Mouse (Mus musculus) bone marrow macrophage, adult 2 months (primary cell): ENCODE measurements at regions not wholly inside any gene's neighbourhood (a gene's known extent, or its start where the extent isn't known, plus 50 kb on each side); places are given as distances from the start of the nearest gene placed in this dataset.

Experiments used
- H3K27ac ChIP-seq: 2 replicates; pipeline ENCODE4 v1.5.1; 2012; ENCODE audit warnings: low read depth, low read length; ENCODE audit not compliant: insufficient read depth
- H3K4me1 ChIP-seq: 2 replicates; pipeline ENCODE4 v1.6.1; 2012; ENCODE audit warnings: low read length; ENCODE audit not compliant: control insufficient read depth, insufficient read depth
- H3K4me3 ChIP-seq: 2 replicates; pipeline ENCODE4 v1.5.1; 2012; ENCODE audit warnings: mild to moderate bottlenecking, low read length, moderate library complexity; ENCODE audit not compliant: insufficient read depth
- CTCF ChIP-seq: IDR thresholded peaks from 2 replicates; pipeline ENCODE4 v1.5.1; 2012; ENCODE audit warnings: low read depth, mild to moderate bottlenecking, low read length, moderate library complexity
- POLR2A ChIP-seq: IDR thresholded peaks from 2 replicates; pipeline ENCODE4 v1.6.1; 2012; ENCODE audit warnings: mild to moderate bottlenecking, low read depth, low read length, borderline replicate concordance

DNA sequence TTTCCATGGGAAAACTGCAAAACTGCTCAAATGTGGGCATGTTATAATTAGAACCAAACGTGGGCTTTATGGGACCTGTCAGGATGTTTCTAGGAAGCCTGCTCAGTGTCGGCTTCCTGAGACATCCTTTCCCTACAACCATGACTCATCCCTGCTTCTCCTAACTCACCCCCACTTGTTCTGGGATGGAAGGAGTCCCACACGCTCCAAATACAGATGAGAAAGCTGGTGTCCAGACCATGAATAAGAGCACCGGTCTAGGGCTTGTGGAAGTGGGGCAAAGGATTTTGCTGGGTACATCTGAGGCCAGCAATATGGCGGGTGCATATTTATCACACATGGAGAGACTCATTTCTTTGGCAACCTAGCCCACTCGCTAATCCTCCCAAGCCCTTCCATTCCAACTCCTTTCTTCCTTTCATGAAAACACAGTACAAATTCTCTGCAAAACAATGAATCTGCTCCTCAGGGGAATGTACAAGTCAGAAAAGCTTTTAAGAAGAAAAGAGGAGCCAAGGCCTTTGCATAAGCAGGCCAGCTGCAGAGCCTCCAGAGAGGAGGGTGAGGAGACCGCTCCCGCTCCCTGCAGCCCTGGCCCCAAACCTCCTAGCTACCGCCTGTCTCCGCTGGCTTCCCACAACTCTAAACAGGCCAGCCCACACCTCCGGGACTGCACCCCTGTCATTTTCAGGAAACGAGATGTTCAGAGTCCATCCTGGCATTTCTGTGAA, 103.1 kb upstream of the Spred1 start:
- peaks cover 44% of the 10 kb centered on the region for H3K4me1 ChIP-seq
- no peak for TF ChIP-seq POLR2A
- H3K4me3 ChIP-seq, result no peak overlapping the region
- H3K27ac ChIP-seq, result peak overlapping the region; percentile 99

DNA sequence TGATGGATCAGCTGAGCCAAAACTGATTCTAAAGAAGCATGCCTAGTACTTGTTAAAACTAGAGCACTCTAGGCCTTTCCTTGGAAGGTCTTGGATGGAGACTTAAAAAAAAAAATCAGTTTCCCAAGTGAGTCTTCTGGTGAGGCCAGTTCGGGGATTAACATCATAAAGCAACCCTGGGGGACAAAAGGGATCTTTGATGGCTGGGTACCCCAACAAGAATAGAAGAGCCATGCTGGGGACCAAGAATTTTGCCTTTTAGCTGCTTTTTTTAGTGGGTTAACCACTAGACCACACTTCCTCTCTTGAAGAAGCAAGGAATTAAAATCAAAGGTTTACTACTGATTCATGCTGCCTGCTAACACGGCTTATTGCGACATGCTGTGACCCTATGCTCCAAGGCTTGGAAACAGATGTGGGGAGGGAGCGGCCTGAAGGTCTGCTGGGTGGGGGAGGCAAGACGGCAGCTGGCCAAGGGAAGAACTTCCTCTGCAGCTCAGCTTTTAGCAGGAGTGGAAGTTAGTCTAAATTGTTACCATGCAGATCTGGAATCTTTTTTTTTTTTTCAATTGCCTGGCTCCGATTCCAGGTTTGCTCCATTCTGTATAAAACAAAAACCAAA, 102.1 kb upstream of the Spred1 start:
- Histone ChIP-seq H3K27ac (peak overlapping the region; percentile 100), H3K4me3 (peak overlapping the region; percentile 44), H3K4me1 (peaks cover 39% of the 10 kb centered on the region)
- TF ChIP-seq POLR2A, result no peak
- no peak for TF ChIP-seq CTCF

- Histone ChIP-seq H3K27ac (peak overlapping the region; percentile 100), H3K4me1 (peaks cover 34% of the 10 kb centered on the region), H3K4me3 (peak overlapping the region; percentile 44)
- no peak for TF ChIP-seq POLR2A
- no peak for TF ChIP-seq CTCF
These were observed 101.6 kb upstream of the Spred1 start for GRCm38 (mm10) chr2:117019552-117019951.

- TF ChIP-seq CTCF, result no peak
- H3K4me3 ChIP-seq, result no peak overlapping the region
- peaks cover 33% of the 10 kb centered on the region for H3K4me1 ChIP-seq
- peak overlapping the region; percentile 88 for H3K27ac ChIP-seq
These were observed 99.4 kb upstream of the Spred1 start for GRCm38 (mm10) chr2:117021787-117022186.

DNA sequence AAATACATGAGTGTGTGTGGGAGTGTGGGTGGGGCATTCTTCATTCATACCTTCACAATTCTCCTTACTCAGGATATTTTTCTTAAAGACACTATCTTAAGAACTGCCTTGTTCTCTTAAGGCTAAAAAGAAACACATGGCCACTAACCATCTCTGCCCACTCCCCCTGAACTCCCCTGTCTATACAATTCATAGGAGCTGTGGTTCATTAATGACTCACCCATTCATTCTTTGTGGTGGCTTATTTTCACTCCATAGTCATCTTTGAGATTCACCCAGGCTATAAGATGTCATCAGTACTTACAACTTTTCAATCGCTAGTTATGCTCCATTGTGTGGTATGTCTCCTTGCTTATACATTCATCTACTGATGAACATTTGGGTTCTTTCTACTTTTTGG, 97.7 kb upstream of the Spred1 start:
- Histone ChIP-seq H3K27ac (no peak overlapping the region), H3K4me3 (no peak overlapping the region), H3K4me1 (peaks cover 27% of the 10 kb centered on the region)
- TF ChIP-seq CTCF (no peak), POLR2A (no peak)

- Histone ChIP-seq H3K4me3 (no peak overlapping the region), H3K27ac (no peak overlapping the region), H3K4me1 (peaks cover 18% of the 10 kb centered on the region)
- no peak for TF ChIP-seq POLR2A
- no peak for TF ChIP-seq CTCF
These were observed 94.1 kb upstream of the Spred1 start for GRCm38 (mm10) chr2:117027071-117027470.

- no peak overlapping the region for H3K4me3 ChIP-seq
- TF ChIP-seq CTCF (no peak), POLR2A (no peak)
- peaks cover 16% of the 10 kb centered on the region for H3K4me1 ChIP-seq
- H3K27ac ChIP-seq, result no peak overlapping the region
These were observed 92.4 kb upstream of the Spred1 start for GRCm38 (mm10) chr2:117028771-117029170.

GRCm38 (mm10) chr2:117036197-117036872, 84.8 kb upstream of the Spred1 start:
- peaks cover 21% of the 10 kb centered on the region for H3K4me1 ChIP-seq
- TF ChIP-seq POLR2A (no peak), CTCF (no peak)
- H3K4me3 ChIP-seq, result no peak overlapping the region
- H3K27ac ChIP-seq, result no peak overlapping the region

GRCm38 (mm10) chr2:117040211-117040610, 81.0 kb upstream of the Spred1 start:
- H3K4me1 ChIP-seq, result peaks cover 17% of the 10 kb centered on the region
- no peak overlapping the region for H3K4me3 ChIP-seq
- H3K27ac ChIP-seq, result no peak overlapping the region
- no peak for TF ChIP-seq POLR2A
- no peak for TF ChIP-seq CTCF

GRCm38 (mm10) chr2:117043831-117044230, 77.3 kb upstream of the Spred1 start:
- H3K4me1 ChIP-seq, result no peaks in the 10 kb centered on the region
- no peak for TF ChIP-seq CTCF
- TF ChIP-seq POLR2A, result no peak
- H3K4me3 ChIP-seq, result no peak overlapping the region
- H3K27ac ChIP-seq, result no peak overlapping the region
